Mouse (Mus musculus) ES-E14 (cell line): ENCODE measurements at regions not wholly inside any gene's neighbourhood (a gene's known extent, or its start where the extent isn't known, plus 50 kb on each side); places are given as distances from the start of the nearest gene placed in this dataset.

ENCODE experiments used
- CHD2 ChIP-seq: IDR thresholded peaks from 2 replicates; pipeline ENCODE4 v1.6.1; 2014; ENCODE audit warnings: mild to moderate bottlenecking, low read depth, low read length, inconsistent platforms
- HCFC1 ChIP-seq: IDR thresholded peaks from 2 replicates; pipeline ENCODE4 v1.6.1; 2012; ENCODE audit warnings: low read length, inconsistent platforms, borderline replicate concordance; ENCODE audit not compliant: insufficient read depth
- MAFK ChIP-seq: IDR thresholded peaks from 2 replicates; pipeline ENCODE4 v1.6.1; 2014; ENCODE audit warnings: mild to moderate bottlenecking, low read depth, low read length, inconsistent platforms; ENCODE audit not compliant: insufficient read depth
- ZC3H11A ChIP-seq: IDR thresholded peaks from 2 replicates; pipeline ENCODE4 v1.6.1; 2012; ENCODE audit warnings: low read depth, mild to moderate bottlenecking, inconsistent platforms, low read length, borderline replicate concordance
- ZNF384 ChIP-seq: IDR thresholded peaks from 2 replicates; pipeline ENCODE4 v1.6.1; 2012; ENCODE audit warnings: low read depth, low read length, inconsistent platforms

DNA sequence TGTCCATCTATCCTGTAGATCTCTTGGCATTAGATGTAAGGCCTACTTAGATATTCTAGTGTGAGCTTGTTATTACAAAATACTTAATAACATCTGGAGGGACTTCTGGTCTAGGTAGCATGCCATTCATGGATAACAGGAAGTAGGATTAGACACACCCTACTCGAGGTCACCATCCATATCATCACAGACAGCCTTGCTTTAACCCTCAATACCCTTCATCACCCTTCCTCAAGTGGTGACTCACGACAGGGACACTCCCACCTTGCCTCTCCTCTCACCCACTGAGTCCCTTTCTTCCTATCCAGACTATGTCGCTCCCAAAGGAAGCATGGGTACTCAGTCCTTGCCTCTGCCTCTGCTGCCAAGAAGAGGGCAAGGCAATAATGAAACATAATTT is 134.5 kb downstream of the Kdr start:
- TF ChIP-seq HCFC1: no peak
- no peak for TF ChIP-seq ZNF384
- no peak for TF ChIP-seq MAFK
- no peak for TF ChIP-seq ZC3H11A
- no peak for TF ChIP-seq CHD2
